Mouse (Mus musculus) cerebellum, adult 2 months (tissue): Measurements from ENCODE around the gene Dpp6. TPM values are rescaled to one million over a fixed set of nuclear protein-coding genes. Genes with fewer than 3 reads are reported as not detected.
A peak's percentile ranks its signal among the peaks of the same experiment; 100 is the strongest.

Source experiments
- DNase-seq, 2 experiments: peaks; one replicate each; pipeline ENCODE4 v3.0.0; 2021
- H3K27ac ChIP-seq: fragments of 200-500 bp; 2 replicates; pipeline ENCODE4 v1.5.1; 2012; ENCODE audit warnings: low read length, control low read depth, inconsistent platforms; ENCODE audit not compliant: insufficient read depth
- H3K27me3 ChIP-seq: fragments of 200-500 bp; 2 replicates; pipeline ENCODE4 v1.6.1; 2012; ENCODE audit warnings: inconsistent platforms, mild to moderate bottlenecking, low read length, moderate library complexity; ENCODE audit not compliant: control insufficient read depth, insufficient read depth
- H3K4me1 ChIP-seq: fragments of 200-500 bp; 2 replicates; pipeline ENCODE4 v1.6.1; 2011; ENCODE audit warnings: low read length; ENCODE audit not compliant: control insufficient read depth, insufficient read depth
- H3K4me3 ChIP-seq: fragments of 200-500 bp; replicated peaks from 2 replicates; pipeline ENCODE3; 2011; ENCODE audit warnings: mild to moderate bottlenecking, low read depth, low read length, control low read depth; ENCODE audit not compliant: insufficient read depth
- CTCF ChIP-seq: fragments of 200-500 bp; IDR thresholded peaks from 2 replicates; pipeline ENCODE4 v1.5.1; 2011; ENCODE audit warnings: low read depth, mild to moderate bottlenecking, control low read depth, low read length, moderate library complexity, borderline replicate concordance; ENCODE audit not compliant: insufficient read depth
- POLR2A ChIP-seq: fragments of 200-500 bp; IDR thresholded peaks from 2 replicates; pipeline ENCODE4 v1.6.1; 2011; ENCODE audit warnings: low read length, control low read depth, borderline replicate concordance; ENCODE audit not compliant: insufficient read depth
- WGBS: fragments of 180-500 bp; shearing (Covaris S2); methylation state at CpG from one replicate; pipeline ENCODE4 v1.1.7; 2018; 5-methylcytosine and 5-hydroxymethylcytosine counted together
- polyA plus RNA-seq: library from polyadenylated mRNA; depleted of rRNA; stranded (reverse); fragments of >200 nt; gene quantifications from 2 replicates; pipeline ENCODE4 v1.2.3, GENCODE M21; 2012

The Dpp6 gene
- polyA plus RNA-seq, 1 experiment, result 183 TPM

- peaks cover 44% of the 10 kb centered on the region for H3K4me1 ChIP-seq
- 0 out of 2 replicates have a peak overlapping the region, but pooled peaks have one; percentile 0 for H3K27ac ChIP-seq
- DNase-seq, result peak; percentile 83 to 85
- TF ChIP-seq POLR2A, result no peak
- no peak for TF ChIP-seq CTCF
- H3K27me3 ChIP-seq, result no peaks in the 10 kb centered on the region
- H3K4me3 ChIP-seq, result no peak overlapping the region
- 3% methylated on average over 3 of the region's 3 CpGs for WGBS
Observed at GRCm38 (mm10) chr5:27133196-27133595, 316.2 kb downstream of the Dpp6 start.

GRCm38 (mm10) chr5:27134436-27135005, 317.5 kb downstream of the Dpp6 start:
- Histone ChIP-seq H3K4me1 (peaks cover 35% of the 10 kb centered on the region), H3K4me3 (no peak overlapping the region), H3K27me3 (no peaks in the 10 kb centered on the region), H3K27ac (peak overlapping the region; percentile 10; the same call in 1 of the 2 replicates)
- peak; percentile 43 to 66 for DNase-seq
- TF ChIP-seq POLR2A, result no peak
- TF ChIP-seq CTCF, result no peak
- WGBS, result 15% methylated on average over 2 of the region's 2 CpGs

GRCm38 (mm10) chr5:27147397-27147945, 330.5 kb downstream of the Dpp6 start:
- peaks cover 15% of the 10 kb centered on the region for H3K4me1 ChIP-seq
- H3K27me3 ChIP-seq, result no peaks in the 10 kb centered on the region; the same call in 1 of the 2 replicates
- 71% methylated on average over 6 of the region's 6 CpGs for WGBS
- no peak for DNase-seq
- H3K4me3 ChIP-seq, result no peak overlapping the region
- TF ChIP-seq CTCF (no peak), POLR2A (no peak)
- no peak overlapping the region for H3K27ac ChIP-seq

GRCm38 (mm10) chr5:27151017-27151416, 334.0 kb downstream of the Dpp6 start:
- WGBS, result 11% methylated on average over 1 of the region's 1 CpGs
- H3K4me1 ChIP-seq, result peaks cover 14% of the 10 kb centered on the region
- no peaks in the 10 kb centered on the region; the same call in 1 of the 2 replicates for H3K27me3 ChIP-seq
- peak overlapping the region; percentile 59; the same call in 1 of the 2 replicates for H3K27ac ChIP-seq
- peak in 1 of 2 experiments; percentile 46 for DNase-seq
- no peak overlapping the region for H3K4me3 ChIP-seq
- TF ChIP-seq POLR2A (no peak), CTCF (no peak)

GRCm38 (mm10) chr5:27155671-27156070, 338.7 kb downstream of the Dpp6 start:
- H3K4me3 ChIP-seq, result no peak overlapping the region
- no peaks in the 10 kb centered on the region for H3K27me3 ChIP-seq
- DNase-seq, result peak; percentile 30 to 50
- WGBS, result 30% methylated on average over 3 of the region's 3 CpGs
- no peak overlapping the region for H3K27ac ChIP-seq
- no peak for TF ChIP-seq CTCF
- H3K4me1 ChIP-seq, result peaks cover 40% of the 10 kb centered on the region

GRCm38 (mm10) chr5:27156366-27156765, 339.4 kb downstream of the Dpp6 start:
- Histone ChIP-seq H3K27ac (peak overlapping the region; percentile 43; the same call in 1 of the 2 replicates), H3K4me3 (no peak overlapping the region), H3K4me1 (peaks cover 38% of the 10 kb centered on the region), H3K27me3 (no peaks in the 10 kb centered on the region)
- TF ChIP-seq POLR2A (no peak), CTCF (no peak)
- WGBS, result 7% methylated on average over 2 of the region's 2 CpGs
- peak; percentile 43 to 73 for DNase-seq

GRCm38 (mm10) chr5:27161122-27161645, 344.2 kb downstream of the Dpp6 start:
- Histone ChIP-seq H3K4me1 (peaks cover 35% of the 10 kb centered on the region), H3K4me3 (no peak overlapping the region), H3K27ac (no peak overlapping the region), H3K27me3 (no peaks in the 10 kb centered on the region)
- TF ChIP-seq CTCF (no peak), POLR2A (no peak)
- WGBS, result 18% methylated on average over 11 of the region's 11 CpGs
- DNase-seq, result peak; percentile 59 to 65

GRCm38 (mm10) chr5:27168550-27168949, 351.5 kb downstream of the Dpp6 start:
- Histone ChIP-seq H3K27me3 (no peaks in the 10 kb centered on the region), H3K4me3 (no peak overlapping the region), H3K4me1 (peaks cover 3% of the 10 kb centered on the region; the same call in 1 of the 2 replicates), H3K27ac (no peak overlapping the region)
- DNase-seq, result no peak
- TF ChIP-seq CTCF, result no peak
- TF ChIP-seq POLR2A, result no peak
- WGBS, result 47% methylated on average over 1 of the region's 1 CpGs
